Mouse (Mus musculus) cerebellum, adult 2 months (tissue): ENCODE results near the gene Plekhg6.

ENCODE experiments used
- CTCF ChIP-seq: fragments of 200-500 bp; IDR thresholded peaks from 2 replicates; pipeline ENCODE4 v1.5.1; 2011; ENCODE audit warnings: low read depth, mild to moderate bottlenecking, control low read depth, low read length, moderate library complexity, borderline replicate concordance; ENCODE audit not compliant: insufficient read depth
- POLR2A ChIP-seq: fragments of 200-500 bp; IDR thresholded peaks from 2 replicates; pipeline ENCODE4 v1.6.1; 2011; ENCODE audit warnings: low read length, control low read depth, borderline replicate concordance; ENCODE audit not compliant: insufficient read depth

- TF ChIP-seq CTCF = no peak
- no peak for TF ChIP-seq POLR2A
Measured at GRCm38 (mm10) chr6:125352046-125352384, 28.6 kb downstream of the Plekhg6 start.
